Mouse (Mus musculus) megakaryocyte, embryonic 14.5 days (primary cell): ENCODE results near the gene 2510009E07Rik.

ENCODE experiments used
- FLI1 ChIP-seq: IDR thresholded peaks from 2 replicates; pipeline ENCODE4 v1.6.1; 2012; ENCODE audit warnings: low read length, inconsistent platforms, mixed read lengths
- GATA1 ChIP-seq: IDR thresholded peaks from 3 replicates; pipeline ENCODE4 v1.6.1; 2012; ENCODE audit warnings: mixed read lengths, low read length, inconsistent platforms, borderline replicate concordance

DNA sequence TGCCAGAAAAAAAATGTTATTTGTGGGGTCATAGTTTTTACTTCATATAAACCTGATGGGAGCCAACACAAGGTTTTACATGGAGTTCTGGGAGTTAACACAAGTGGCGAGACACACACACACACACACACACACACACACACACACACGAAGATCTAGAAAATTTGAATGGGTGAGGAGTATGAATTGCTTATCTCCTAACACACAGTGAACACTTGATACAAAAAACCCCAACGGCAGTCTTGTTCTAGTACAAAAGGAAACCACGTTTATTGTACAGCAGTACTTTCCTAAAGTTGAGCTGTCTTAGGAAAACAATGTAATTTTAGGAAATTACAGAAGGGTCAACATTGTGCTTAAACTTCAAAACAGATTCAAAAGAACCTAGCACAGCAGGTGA, 45.7 kb downstream of the 2510009E07Rik start:
- TF ChIP-seq GATA1 (no peak), FLI1 (no peak)
